Mouse (Mus musculus) stomach, postnatal 0 days (tissue): Measurements from ENCODE around the gene Sass6.

ENCODE experiments used
- CTCF ChIP-seq: IDR thresholded peaks from 2 replicates; pipeline ENCODE4 v1.5.1; 2016; ENCODE audit warnings: antibody characterized with exemption, low read depth, mild to moderate bottlenecking, moderate library complexity
- EP300 ChIP-seq: optimal IDR thresholded peaks from 2 replicates; pipeline ENCODE3; 2016; ENCODE audit warnings: antibody characterized with exemption

DNA sequence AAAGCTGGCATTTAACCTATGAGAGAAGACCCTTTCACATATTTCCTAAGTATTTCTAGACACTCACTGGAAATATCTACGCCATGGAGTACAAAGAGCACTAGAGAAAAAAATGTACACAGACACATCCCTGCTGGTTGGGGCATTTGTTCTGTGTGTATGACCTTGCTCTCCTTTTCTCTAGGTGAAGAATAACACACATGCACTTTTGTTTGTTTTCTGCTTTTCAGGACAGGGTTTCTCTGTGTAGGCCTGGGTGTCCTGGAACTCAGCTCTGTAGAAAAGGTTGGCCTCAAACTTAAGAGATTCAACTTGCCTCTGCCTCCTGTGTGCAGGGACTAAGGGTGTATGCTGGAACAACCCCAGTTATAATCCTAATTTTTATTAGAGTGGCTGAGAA, 51.6 kb downstream of the Sass6 start:
- TF ChIP-seq CTCF (no peak), EP300 (no peak)
